Mouse (Mus musculus) 3T3-L1 (cell line): ENCODE results near the gene Bcl2l11.

ENCODE experiments used
- DNase-seq: peaks from one replicate; pipeline ENCODE4 v3.0.0-alpha.2; 2015; ENCODE audit warnings: low read depth, low spot score

Bcl2l11 gene

DNA sequence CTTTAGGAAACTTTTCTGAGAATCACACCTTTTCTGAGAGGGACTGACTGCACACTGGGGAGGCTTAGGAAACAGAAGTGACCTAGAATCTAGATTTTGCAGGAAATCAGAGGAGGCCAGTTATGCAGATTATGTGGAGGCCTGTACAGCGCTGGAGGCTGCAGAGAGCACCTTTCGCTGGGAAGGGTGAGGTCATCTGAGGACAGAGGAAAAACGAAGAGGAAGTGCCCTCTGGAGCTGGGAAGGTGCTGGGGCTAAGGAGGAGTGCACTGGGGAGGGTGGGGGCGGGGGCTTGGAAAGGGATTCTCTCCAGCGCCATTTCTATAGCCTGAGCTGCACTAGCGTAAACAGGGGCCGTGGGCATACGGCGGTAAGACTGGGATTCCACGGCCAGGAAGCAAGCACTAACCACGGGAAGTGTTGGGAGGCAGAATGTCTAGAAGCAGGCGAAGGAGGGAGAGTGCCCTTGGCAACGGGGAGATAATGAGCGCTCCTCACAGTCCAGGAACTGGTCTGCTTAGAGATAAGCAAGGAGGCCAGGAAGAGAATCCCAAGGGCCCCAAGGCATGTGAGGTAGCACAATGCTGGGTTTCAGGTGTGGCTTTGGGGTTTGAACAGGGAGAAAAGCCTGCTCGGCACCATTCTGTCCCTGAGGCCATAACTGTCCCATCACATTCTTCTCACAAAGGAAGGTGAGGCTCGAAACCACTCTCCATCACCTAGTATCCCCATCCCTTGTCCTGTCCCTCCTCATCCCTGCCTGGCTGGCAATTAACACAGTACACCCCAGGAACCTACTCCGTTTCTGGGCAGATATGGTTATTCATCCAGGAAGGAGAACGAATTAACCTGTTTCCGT is 85.4 kb downstream of the Bcl2l11 start:
- DNase-seq = no peak

DNA sequence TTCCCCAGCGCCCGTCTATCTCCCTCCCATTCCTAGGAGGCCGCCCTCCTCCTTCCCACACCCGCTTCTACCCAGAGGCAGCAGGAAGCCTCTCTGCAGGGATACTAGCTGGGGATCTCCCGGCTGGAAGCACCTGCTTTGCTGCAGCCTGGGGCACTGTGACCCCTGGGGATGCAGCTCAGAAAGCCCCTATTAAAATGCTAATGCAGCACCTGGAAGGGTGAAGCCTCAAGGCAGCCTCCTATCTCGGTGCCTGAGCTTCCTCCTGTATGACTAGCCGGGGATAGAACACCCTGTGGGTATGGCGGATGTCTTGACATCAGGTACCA is 86.0 kb downstream of the Bcl2l11 start:
- DNase-seq = no peak
